ENCODE assay signal across 12 mouse cellular contexts in the genomic region with DNA sequence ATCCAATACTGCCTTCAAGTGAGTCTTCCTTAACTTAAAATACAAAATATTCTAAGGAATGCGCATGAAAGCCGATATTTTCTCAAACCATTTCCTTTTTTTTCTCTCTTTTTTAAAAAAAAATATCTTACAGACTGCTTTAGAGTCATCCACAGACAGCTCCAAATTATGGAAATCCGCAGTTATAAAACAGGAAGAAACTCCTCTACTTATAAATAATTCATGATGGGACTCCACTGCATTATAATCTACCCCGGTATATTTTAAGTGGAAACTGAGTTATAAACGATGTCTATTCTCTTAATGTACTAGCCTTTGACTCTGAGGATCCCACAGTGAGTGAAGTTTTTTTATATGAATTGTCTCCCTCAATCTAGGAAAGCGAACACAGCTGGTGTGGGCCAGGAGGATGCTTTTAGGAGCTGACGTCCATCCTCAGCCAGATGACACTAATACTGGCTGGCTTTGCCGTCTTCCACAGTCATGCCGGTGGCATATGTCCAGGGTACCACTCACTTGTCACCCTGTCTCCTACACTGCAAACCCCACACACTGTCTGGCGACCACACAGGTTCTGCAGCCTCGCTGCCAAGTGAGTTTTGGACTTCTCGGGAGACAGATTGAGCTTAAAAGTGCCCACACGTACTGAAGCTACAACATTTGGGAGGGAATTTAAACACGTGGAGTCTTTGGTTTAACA. TPM values are rescaled to one million over a fixed set of nuclear protein-coding genes. Genes with fewer than 3 reads are reported as not detected.
DNase-seq lines count a peak whose midpoint lies in the region; ATAC-seq and TF ChIP-seq lines count a peak whose summit lies in the region.
"Had no signal": no experiment of that assay in that cellular context is flagged by ENCODE, and none has a peak within 500 bp of the region (broad histone marks: within the 10 kb centered on the region; RNA-seq: fewer than 3 reads in every experiment).

No protein-coding gene starts in this region.

- H3K4me2 ChIP-seq in forebrain, embryonic 15.5 days (replicated peaks) = no peak overlapping the region
- no peak overlapping the region for H3K4me2 ChIP-seq in forebrain, embryonic 11.5 days (ENCODE audit: low read depth, low read length, severe bottlenecking)
- H3K4me2 ChIP-seq: heart, embryonic 13.5 days had no signal

- 58% methylated on average over 14 of the region's 14 CpGs for WGBS in forebrain, embryonic 15.5 days
- 86% methylated on average over 14 of the region's 14 CpGs for WGBS in forebrain, embryonic 11.5 days
- 88% methylated on average over 14 of the region's 14 CpGs for WGBS in thymus, adult 2 months

- TF ChIP-seq POLR2A in thymus, adult 2 months (IDR thresholded peaks at IDR 0.05; ENCODE audit: control insufficient read depth, extremely low read depth, insufficient read depth, low read length, poor library complexity) = no peak

- no peak for TF ChIP-seq CTCF in thymus, adult 2 months (IDR thresholded peaks at IDR 0.05; ENCODE audit: borderline replicate concordance, control insufficient read depth, extremely low read depth, insufficient read depth, low read length, poor library complexity)

- intact Hi-C loops in left cerebral cortex, postnatal 36 days (cut with DNase I) = loop anchor here (5.0 to 10.0 kb wide), 2 partner anchors 158 to 585 kb away; a partner anchor contains a TSS

- peak; percentile 85 for ATAC-seq in forebrain, embryonic 15.5 days (replicated peaks)
- ATAC-seq in forebrain, embryonic 11.5 days (replicated peaks; ENCODE audit: low FRiP score) = no peak
- ATAC-seq: inflammation-experienced regulatory T-cells, adult 6 months had no signal

- DNase-seq in forebrain, embryonic 11.5 days (ENCODE audit: low spot score) = no peak
- peak; percentile 18 for DNase-seq in brain, embryonic 18.5 days (ENCODE audit: low read depth, low spot score)
- DNase-seq in layer of hippocampus, adult 8-10 months (ENCODE audit: low spot score in 2 of 2) = peak; percentile 53 to 54
- DNase-seq in left cerebral cortex, postnatal 36 days (ENCODE audit: low spot score in 2 of 2) = peak; percentile 68 to 80
- no peak for DNase-seq in heart, adult 8-10 months (ENCODE audit: low spot score)
- no peak for DNase-seq in thymus, adult 2 months
- DNase-seq in testis, postnatal 10 days (ENCODE audit: low spot score) = no peak
- DNase-seq: adrenal gland, postnatal 25 days; kidney, postnatal 4 days had no signal

- no peaks in the 10 kb centered on the region for H3K36me3 ChIP-seq in forebrain, embryonic 15.5 days
- no peaks in the 10 kb centered on the region for H3K36me3 ChIP-seq in forebrain, embryonic 11.5 days (ENCODE audit: control insufficient read depth, insufficient read depth, low read length)
- H3K36me3 ChIP-seq in thymus, adult 2 months (ENCODE audit: control insufficient read depth, insufficient read depth, low read length) = no peaks in the 10 kb centered on the region
- H3K36me3 ChIP-seq: heart, embryonic 13.5 days had no signal

- 0 out of 2 replicates have a peak overlapping the region, but pooled peaks have one; percentile 18 for H3K27ac ChIP-seq in forebrain, embryonic 15.5 days (replicated peaks)
- H3K27ac ChIP-seq in forebrain, embryonic 11.5 days (ENCODE audit: low read depth, low read length) = no peak overlapping the region
- H3K27ac ChIP-seq in thymus, adult 2 months (ENCODE audit: control insufficient read depth, insufficient read depth, low read length) = no peak overlapping the region
- H3K27ac ChIP-seq: heart, embryonic 13.5 days had no signal

- H3K9ac ChIP-seq in forebrain, embryonic 15.5 days (replicated peaks) = no peak overlapping the region
- no peak overlapping the region for H3K9ac ChIP-seq in forebrain, embryonic 11.5 days (ENCODE audit: low read length)
- H3K9ac ChIP-seq: heart, embryonic 13.5 days had no signal

- no peaks in the 10 kb centered on the region for H3K27me3 ChIP-seq in forebrain, embryonic 15.5 days
- H3K27me3 ChIP-seq in forebrain, embryonic 11.5 days (ENCODE audit: control insufficient read depth, insufficient read depth, low read length) = no peaks in the 10 kb centered on the region
- no peaks in the 10 kb centered on the region for H3K27me3 ChIP-seq in thymus, adult 2 months (ENCODE audit: control insufficient read depth, insufficient read depth, low read length)
- H3K27me3 ChIP-seq: heart, embryonic 13.5 days had no signal

- H3K4me1 ChIP-seq in forebrain, embryonic 15.5 days = peaks cover 9% of the 10 kb centered on the region; the same call in 1 of the 2 replicates
- no peaks in the 10 kb centered on the region for H3K4me1 ChIP-seq in forebrain, embryonic 11.5 days (replicated peaks; ENCODE audit: control insufficient read depth, insufficient read depth, low read length)
- H3K4me1 ChIP-seq in thymus, adult 2 months (replicated peaks; ENCODE audit: control insufficient read depth, insufficient read depth, low read length) = no peaks in the 10 kb centered on the region
- H3K4me1 ChIP-seq: heart, embryonic 13.5 days had no signal

- no peaks in the 10 kb centered on the region for H3K9me3 ChIP-seq in forebrain, embryonic 15.5 days
- no peaks in the 10 kb centered on the region for H3K9me3 ChIP-seq in forebrain, embryonic 11.5 days (ENCODE audit: control insufficient read depth, low read length)
- H3K9me3 ChIP-seq: heart, embryonic 13.5 days had no signal

- no peak overlapping the region for H3K4me3 ChIP-seq in forebrain, embryonic 15.5 days
- no peak overlapping the region for H3K4me3 ChIP-seq in forebrain, embryonic 11.5 days (ENCODE audit: low read depth, low read length)
- no peak overlapping the region for H3K4me3 ChIP-seq in thymus, adult 2 months (ENCODE audit: control insufficient read depth, insufficient read depth, low read length)
- H3K4me3 ChIP-seq: heart, embryonic 13.5 days had no signal

RNA-seq across cellular contexts. Expression of a gene that starts 47.6 kb away (rescaled TPM):
- polyA plus RNA-seq in forebrain, embryonic 15.5 days (2015; fragmentation: Nextera tagmentation; extraction: Ambion mirVana) = 10.4 and 11.9 TPM in 2 replicates
- 10.0 and 11.5 TPM in 2 replicates for polyA plus RNA-seq in forebrain, embryonic 11.5 days (2014; fragmentation: Nextera tagmentation; extraction: Ambion mirVana)
- total RNA-seq in layer of hippocampus, adult 8-10 months (2022) = 10 to 100 TPM; 11.1 to 12.9 (median 12.1) TPM
- total RNA-seq in left cerebral cortex, postnatal 36 days (2021) = 1 to 10 TPM; 9.9 to 10.0 TPM
- 1 to 10 TPM; 4.6 to 6.3 (median 5.9) TPM for total RNA-seq in heart, adult 8-10 months (2022)
- polyA plus RNA-seq in thymus, adult 2 months (2012; rRNA removed) = 16.0 and 18.3 TPM in 2 replicates

RNA-seq across cellular contexts. Expression of a gene that starts 47.6 kb away (rescaled TPM):
- polyA plus RNA-seq in forebrain, embryonic 15.5 days (2015; fragmentation: Nextera tagmentation; extraction: Ambion mirVana) = 15.7 and 16.7 TPM in 2 replicates
- polyA plus RNA-seq in forebrain, embryonic 11.5 days (2014; fragmentation: Nextera tagmentation; extraction: Ambion mirVana) = 20.5 and 23.1 TPM in 2 replicates
- 10 to 100 TPM; 25.9 to 27.3 (median 26.9) TPM for total RNA-seq in layer of hippocampus, adult 8-10 months (2022)
- total RNA-seq in left cerebral cortex, postnatal 36 days (2021) = 10 to 100 TPM; 28.1 to 29.0 TPM
- 1 to 10 TPM; 8.5 to 9.5 (median 9.2) TPM for total RNA-seq in heart, adult 8-10 months (2022)
- polyA plus RNA-seq in thymus, adult 2 months (2012; rRNA removed) = 10.5 and 10.9 TPM in 2 replicates

Comparison
In these comparisons a context has a peak if more than half of its experiments do, and no peak if none do; other contexts are left out.
1. DNase-seq: peak in brain, embryonic 18.5 days (single experiment), layer of hippocampus, adult 8-10 months (2 of 2) and left cerebral cortex, postnatal 36 days (2 of 2); none in forebrain, embryonic 11.5 days (single experiment), heart, adult 8-10 months (single experiment), thymus, adult 2 months (single experiment) and testis, postnatal 10 days (single experiment).